Mouse (Mus musculus): ENCODE results near the gene Cdh13.

The Cdh13 gene

DNA sequence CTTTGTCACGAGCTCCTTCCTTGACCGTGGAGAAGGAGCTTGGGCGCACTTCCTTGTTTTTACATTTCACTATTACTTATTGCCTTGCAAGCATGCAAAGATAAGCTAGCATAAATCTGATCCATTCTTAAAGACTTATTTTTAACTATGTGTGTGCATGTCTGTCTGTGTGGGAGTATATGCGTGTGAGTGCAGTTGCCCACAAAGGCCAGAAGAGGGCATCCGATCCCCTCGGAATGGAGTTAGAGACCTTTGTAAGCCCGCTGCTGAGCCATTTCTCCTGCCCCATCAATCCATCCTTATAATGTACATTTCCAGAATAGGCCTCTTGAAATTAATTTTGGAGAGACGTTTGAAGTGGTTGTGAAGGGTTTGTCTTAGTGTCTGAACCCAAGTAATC is 298.7 kb downstream of the Cdh13 start:
- no peak for DNase-seq

DNA sequence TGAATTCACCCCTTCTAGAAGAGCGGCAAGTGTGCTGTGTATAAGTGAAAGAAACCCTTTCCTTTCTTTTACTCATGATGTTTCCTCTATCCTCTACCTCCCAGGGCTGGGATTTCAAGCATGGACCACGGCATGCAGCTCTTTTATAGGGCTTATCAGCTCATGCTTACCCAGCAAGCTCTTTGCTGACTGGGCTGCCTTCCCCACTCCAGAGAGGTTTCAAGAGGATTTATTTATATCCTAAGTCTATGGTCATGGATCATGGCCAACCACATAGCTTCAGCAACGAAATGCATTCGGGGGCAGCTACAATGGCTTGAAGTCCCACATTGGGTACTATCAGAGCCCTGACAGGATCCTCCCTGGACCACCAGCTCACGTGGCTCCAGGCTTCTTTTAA is 304.4 kb downstream of the Cdh13 start:
- no peak for DNase-seq

DNA sequence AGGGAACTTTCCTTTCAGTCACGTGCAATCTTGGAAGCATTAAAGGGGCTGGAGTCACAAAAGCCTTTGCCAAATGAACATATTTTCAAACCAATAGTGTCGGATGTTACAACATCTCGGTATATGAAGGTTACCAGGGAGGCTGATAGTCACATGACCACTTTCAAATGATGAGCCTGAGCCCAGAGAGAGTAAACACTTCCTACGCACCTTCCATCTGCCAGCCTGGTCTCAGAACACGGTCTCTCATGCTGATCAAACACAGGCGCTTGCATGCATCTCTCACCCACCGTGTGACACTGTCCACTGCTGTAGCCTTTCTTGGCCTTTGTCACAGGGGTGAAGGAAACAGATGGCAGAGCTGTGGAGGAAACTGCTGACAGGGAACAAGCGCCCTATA is 313.3 kb downstream of the Cdh13 start:
- DNase-seq = no peak

DNA sequence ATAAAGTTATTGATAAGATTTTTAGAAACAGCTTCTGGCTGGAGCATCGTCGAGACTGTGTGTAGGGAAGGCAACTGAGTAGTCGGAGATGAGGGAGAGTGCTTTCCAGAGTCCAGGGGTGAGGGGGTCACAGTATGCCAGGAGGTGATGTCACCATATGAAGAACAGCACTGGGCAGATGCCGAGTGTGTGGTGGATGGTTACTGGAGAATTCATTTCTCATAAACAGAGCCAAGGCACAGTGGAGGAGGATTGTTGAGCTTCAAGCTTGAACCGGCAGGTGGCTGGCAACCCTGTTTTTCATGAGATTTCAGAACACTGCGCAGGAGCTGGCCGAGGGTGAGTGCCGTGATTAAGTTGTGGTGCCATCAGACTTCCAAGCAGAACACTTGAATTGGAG is 317.8 kb downstream of the Cdh13 start:
- no peak for DNase-seq

DNA sequence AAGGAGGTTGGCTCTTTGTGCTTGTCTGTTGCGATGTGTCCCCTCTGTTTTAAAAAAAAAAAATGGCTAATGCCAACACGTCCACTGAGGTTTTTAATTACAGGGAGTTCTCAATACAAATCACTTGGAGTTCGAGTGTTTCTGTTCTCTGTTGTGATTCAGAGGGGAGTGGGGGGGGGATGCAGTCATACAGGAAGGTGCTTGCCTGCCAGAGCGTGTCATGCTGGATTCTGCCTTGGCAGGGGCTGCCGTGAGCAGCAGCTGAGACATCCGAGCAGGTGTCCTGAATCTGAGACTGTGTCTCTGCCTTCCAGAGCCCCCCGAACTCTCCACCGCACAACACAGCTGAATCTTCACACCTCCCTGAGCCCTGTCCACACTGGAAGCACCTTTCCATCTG is 318.5 kb downstream of the Cdh13 start:
- DNase-seq = no peak

DNA sequence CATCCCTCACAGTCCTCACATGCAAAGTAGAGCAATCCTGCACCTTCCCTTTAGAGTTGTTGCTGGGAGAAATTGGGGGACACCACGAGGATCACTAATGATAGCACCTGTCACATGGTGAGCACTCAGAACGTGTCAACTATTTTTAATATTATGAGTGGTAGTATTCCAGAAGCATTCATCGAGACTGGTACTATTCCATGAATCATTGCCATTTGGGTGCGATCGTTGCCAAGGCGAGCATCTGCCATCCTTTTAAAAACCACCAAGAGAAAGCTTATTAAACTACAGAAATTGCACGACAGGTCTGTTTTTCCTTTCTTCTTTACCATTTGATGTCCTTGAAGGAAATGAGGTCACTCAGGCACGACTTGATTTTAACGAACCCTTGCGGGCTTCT is 328.0 kb downstream of the Cdh13 start:
- peak; percentile 56 for DNase-seq

DNA sequence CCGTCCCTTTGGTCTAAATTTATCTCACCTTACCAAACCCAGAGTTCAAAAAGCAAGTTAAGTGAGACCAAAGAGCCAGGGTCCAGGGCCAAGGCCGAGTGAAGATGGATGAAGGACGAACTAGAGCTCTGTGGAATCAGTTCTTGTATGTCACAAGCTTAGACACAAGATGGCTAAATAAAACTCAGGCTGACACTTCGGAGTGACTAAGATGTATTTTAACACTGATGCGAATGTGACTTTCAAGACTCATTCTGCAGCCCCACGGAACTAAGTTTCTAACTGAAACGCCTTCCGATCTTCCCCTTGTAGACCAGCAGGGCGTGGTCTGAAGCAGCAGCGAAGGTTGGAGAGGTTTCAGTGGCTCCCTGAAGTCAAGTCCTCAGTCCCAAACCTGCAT is 334.7 kb downstream of the Cdh13 start:
- no peak for DNase-seq

DNA sequence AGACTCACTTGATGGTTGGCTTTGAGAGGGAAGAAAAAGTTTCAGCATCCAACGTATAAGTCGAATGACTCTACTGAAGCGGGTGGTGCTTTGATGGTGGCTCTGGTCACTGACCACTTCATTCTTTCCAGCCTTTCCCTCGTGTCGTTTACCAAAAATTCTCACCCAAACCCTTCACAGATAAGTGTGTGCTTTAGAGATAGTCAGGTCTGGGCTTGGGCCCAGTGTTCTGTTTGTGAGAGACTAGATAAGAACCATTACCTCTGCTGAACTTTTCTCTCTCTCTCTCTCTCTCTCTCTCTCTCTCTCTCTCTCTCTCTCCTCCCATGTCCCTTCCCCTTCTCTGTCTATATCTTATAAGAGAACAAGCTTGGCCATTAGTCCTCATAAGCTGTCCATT is 342.9 kb downstream of the Cdh13 start:
- DNase-seq = no peak

DNA sequence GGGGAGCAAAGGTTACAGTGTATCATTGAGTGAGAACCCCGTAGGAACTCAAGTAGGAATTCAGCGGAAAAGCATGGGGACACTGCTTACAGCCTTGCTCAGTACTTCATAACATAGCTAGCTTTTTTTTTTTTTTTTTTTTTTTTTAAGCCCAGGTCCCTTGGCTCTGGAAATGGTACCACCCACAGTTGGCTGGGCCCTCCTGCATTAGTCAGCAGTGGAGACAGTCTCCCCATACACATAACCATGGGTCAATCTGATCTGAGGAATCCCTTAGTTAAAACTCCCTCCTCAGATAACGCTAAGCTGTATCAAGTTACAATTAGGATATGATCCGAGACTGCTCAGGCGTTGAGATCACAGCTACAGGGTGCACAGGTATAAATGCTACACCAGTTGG is 344.2 kb downstream of the Cdh13 start:
- no peak for DNase-seq

DNA sequence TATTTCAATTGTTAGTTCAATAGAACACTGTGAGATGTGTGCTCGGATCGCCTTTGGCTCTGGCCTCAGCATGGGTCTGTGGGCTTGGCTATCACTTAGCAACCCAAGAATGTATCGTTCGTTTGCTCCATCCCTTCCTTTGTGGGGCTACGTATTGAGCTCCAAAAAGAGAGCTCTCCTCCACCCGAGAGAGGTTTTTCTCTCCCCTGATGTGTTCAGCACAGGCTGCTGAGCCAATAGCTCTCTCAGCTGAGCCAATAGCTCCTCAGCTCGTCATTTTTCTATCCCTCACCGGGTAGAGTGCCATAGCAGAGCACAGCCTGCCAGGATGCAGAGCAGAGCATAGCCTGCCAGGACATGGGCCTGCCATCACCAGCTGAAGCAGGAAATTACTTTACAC is 345.2 kb downstream of the Cdh13 start:
- DNase-seq = no peak

DNA sequence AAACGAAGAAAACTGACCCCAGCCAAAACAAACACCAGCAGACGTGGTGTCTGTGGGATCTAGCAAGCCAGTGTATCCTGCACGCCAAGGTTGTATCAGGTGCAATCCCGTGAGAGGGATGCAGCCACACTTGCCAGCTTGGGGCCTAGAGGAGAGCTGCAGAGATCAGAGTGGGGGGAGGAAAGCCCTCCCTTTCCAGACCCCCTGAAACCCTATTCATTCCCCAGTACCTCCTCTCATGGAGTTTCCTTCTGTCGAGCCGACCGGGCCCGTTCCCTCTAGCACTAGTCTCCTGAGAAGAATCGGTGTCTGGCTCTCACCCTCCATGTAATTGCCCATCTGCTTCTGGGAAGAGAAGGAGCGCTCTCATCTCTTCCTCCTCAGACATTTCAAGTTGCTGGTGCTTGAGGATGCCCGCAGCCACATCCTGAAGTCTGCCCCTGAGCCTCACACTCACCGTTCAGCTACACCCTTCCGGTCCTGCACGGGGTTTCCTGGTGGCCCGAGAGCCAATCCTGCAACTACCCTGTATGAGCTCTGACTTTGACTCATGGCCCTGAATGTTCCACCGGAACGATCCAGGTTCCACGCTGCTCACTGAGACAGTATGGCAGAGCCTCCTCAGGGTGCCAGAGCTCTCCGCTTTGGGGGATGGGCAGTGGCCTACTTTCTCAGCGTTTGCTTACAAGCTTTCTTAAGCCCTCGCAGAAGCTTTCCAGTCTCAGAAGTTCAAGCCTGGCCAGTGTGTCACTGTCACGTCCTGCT is 351.9 kb downstream of the Cdh13 start:
- peak; percentile 22 for DNase-seq

DNA sequence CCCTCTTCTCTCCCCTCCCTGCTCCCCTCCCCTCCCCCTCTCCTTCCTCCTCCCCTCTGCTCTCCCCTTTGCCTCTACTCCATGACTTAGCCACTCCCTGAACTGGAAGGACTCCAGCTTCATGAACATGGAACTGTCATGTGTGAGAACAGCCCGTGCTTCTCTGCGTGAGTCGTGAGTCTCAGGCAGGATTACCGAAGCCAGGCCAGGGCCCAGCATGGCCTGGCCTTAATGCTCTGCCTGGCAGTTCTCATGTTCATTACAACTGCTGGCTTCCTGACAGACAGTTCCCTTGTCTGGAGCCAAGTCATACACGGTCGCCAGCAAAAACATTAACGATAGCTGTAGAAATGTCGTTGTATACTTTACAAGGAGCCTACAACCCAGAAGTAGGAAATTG is 356.1 kb downstream of the Cdh13 start:
- peak; percentile 25 for DNase-seq

DNA sequence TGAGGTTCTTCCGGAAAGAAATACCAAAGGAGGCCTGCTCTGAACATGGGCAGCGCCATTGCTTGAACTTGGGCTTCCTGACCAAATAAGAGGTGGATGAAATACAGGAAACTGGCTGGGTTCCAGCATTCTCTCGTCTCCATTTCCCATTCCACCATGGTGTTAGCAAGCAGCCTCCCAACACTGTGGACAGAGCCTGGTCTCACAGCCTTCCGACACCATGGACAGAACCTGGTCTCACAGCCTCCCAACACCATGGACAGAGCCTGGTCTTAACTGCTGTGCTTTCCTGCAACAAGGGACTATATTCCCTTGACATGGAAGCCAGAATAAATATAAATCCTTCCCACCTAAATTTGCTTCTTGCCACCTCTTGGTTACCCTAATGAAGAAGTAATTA is 358.3 kb downstream of the Cdh13 start:
- DNase-seq = no peak

DNA sequence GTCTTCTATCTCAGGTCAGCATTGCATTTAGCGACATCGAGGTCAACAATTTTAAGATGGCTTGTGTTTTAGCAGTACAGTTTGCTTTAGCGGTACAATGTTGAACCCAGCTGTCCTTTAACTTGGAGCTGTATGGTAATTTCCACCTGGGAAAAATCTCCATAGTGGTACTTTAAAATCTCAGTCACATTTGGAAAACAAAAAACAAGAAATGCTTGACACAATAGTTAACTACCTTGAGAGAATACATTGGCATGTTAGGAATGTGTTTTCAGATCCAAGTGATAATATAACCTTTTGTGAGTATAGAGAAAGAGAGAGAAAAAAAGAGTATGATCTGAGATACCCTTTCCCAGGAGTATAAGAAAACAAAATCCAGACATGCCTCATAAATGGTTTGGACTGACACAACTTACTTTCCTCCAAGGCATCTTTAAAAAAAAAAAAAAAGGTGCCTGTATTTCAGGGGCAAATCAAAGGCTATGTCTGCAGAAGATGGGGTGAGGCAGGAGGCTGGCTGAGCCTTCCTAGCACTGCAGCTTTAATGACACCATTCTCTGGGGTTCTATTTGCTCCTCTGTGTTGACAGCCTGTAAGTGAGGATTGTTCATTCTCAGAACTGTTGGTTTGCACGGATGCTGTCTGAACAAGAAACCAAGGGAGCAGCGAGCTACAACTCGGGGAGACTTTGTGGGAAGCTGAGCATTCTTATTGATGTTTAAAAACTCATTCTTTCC is 365.4 kb downstream of the Cdh13 start:
- DNase-seq = no peak

DNA sequence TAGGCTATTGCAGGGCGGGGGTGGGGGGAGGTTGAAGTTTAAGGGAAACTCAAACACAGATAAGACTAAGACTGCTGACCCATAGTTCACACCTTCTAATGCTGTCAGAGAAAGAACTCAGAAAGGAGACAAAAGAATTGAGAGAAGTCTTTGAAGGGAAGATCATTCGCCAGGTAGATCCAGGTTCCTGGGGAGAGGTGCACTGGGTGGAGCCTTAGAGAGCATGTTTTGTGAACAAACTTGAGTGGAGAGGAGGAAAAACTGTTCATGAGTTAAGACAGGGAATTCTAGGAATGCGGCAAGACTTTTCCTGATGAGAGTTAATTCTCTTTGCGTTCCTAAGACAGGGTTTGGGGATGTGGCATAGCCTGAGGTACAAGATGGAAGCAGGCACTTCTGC is 366.4 kb downstream of the Cdh13 start:
- DNase-seq = no peak

DNA sequence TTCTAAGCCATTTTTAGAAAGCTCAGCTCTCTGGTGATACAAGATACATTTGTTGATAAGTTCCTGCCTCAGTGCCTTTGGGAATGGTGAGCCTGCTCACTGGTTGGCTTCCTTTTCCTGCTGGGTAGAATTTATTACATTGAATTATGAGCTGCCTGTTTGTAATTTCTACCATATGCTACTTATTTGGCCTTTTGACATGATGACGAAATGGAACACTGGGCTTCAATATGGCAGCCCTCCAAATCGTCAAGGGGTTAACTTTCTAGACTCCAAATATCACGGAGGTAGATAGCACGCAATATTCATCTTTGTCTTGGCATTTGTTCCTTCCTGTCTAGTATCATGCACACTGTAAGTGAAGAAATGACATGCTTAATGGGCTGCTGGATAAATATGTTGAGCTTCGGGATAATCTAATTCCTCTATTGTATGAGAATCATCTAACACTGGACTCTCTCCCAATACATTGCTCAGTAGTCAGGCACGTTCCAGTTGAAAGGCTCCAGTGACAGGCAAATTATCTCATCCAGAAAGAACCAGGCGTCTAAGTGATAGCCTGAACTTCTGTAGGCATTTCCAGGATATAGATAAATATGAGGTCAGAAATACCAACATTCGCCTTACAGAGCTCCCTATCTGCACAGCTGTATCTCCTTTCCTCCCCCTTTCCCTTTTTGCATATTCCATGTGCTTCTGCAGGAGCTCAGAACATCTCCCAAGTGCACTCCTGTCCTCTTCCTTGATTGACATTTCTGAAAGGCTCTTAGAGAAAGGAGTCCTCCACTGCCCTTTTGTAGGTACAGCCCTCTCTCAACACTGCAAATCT is 378.7 kb downstream of the Cdh13 start:
- no peak for DNase-seq

DNA sequence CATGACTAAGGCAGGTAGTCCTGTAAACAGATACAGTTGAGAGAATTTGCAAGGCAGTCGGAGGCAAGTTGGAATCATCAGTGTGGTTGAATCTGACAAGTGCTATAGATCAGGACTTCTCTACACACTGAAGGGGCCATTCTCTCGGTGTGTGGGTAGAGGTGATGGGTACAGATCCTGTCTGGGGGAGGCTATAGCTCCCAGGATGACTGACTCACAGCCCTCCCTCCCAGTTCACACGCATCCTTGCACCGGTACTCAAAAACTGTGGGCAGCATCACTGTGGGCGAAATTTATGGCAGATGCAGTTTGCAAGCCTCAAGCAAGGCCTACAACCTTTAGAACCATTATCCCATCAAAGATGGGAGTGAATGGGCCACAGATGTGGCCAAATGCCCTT is 381.5 kb downstream of the Cdh13 start:
- no peak for DNase-seq

DNA sequence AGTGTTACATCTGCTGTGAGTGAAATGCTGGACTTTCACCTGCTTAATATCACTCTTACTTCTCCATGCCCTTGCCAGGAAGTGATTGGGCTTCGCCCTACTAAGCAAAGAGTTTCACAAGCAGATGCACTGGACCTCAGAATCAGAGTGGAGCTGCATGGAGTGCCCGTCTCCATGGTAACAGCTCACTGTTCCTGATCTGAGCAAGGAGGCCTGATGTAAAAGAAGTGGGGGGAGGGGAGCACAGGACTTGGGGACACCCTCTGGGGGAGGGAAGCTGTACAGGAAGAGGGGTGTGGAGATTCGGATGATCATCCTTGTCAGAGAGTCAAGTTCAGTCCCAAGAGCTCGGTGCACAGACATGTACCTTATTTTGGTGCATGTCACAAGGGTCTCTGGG is 384.2 kb downstream of the Cdh13 start:
- no peak for DNase-seq

DNA sequence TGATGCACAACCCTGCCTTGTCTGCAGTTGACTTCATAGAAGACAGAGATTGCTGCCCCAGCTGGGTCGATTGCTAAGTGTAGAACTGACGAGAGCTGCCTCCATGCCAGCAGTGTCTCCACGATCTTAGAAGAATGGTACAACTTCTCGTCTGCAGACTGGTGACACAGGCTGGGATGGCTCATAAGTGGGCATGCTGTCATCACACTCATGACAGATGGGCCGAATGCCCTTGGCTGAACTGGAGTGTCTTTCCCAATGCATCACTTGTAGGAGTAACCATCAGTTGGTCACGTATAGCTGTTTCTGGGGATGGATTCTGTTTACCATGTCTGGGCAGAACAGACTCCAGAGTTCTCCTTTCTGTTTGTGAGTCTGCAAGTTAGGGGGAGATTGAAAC is 392.7 kb downstream of the Cdh13 start:
- no peak for DNase-seq

DNA sequence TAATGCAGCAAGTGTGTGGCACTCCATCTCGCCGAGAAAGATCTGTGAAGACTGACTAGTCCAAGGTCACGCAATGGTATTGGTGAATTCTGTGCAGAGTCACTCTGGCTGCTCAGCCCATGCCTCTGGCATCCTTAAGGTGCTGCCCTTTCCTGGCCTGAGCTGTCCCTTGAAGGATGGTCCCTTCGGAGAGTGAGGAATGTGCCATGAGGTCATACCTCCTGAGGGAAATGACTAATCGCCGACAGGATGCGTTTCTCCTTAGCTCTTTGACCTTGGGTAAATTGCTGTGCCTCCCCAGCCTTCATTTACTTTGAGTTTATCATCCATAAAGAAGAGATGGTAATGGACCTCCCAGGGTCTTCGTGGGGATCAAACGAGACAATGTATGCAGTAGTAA is 395.8 kb downstream of the Cdh13 start:
- DNase-seq = no peak

DNA sequence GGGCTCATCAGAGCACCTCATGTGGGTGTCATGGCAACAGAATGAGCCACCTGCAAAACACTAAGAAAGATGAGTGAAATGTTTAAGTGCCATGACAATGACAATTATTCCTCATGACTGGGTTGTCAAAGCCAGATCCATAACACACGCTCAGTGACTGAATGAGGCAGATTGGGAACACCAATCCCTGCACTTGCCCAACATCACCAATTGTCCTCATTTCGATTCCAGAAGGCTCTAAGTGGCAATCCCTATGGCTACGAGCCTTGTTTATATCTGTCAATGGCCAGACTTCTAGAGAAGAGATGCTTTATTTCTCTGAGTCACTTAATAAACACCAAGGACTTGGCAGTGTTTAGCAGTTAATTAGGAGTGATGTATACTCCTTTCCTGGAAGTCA is 399.9 kb downstream of the Cdh13 start:
- DNase-seq = no peak

DNA sequence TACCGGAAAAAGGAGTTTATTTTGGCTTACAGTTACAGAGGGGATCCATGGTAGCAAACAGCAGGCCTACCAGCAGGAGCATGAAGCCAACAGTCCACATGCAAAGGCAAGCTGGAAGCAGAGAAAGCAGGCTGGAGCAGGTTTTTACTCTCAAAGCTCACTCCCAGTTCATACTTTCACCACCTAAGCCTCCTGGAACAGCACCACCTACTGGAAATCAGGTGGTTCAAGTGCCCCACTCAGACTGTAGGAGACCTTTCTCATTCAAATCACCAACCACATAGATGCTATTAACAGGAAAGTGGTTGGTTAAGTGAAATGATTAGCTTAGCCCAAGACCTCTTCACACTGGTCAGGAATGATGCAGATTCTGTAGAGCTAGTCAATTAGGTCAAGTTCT is 402.3 kb downstream of the Cdh13 start:
- no peak for DNase-seq

DNA sequence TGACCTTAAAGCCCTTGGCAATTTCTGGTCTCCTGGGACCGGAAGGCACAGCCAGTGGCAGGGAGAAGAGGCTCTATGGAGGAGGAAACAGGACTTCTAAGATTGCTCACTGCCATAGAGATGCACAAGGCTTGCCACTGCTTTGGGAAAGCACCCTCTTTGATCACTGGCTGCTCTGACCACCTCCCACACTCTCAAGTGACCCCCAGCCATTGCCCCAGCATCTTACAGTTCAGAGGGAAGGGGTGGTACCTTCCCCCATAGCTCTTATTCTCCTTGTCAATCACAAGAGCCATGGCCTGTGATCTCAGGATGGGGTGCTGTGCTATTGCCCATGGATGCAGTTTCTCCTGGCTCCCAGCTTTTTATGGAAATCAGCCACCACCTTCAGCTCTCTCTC is 406.3 kb downstream of the Cdh13 start:
- DNase-seq = no peak

DNA sequence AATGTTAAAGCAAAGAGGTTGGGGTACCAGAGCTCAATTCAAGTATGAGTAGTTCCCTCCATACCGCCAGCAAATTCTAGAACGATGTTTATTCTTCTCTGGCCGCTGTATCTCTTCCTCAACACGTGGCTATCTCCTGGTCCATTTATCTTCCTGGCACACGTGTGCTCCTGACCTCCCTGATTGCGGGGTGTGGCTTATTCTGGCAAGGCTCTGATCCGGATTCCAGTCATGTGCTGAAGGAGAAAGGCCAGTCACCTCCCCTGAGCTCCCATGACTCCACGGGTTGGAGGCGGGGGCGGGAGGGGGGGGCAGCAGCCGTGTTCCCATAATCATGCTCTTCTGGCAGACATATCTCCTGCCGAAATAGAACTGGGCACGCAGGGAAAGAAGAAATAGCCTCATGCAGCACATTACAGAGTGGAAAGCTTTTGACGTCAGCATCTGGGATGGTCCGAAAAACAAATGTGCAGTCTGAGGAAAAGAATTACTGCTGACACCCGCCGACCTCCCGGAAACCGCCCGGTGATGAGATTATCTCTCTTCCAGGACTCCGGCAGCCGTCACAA is 417.9 kb downstream of the Cdh13 start:
- no peak for DNase-seq
